Comparison of ENCODE assay signal across 24 mouse cellular contexts in genomic region chr1:66804710-66805109, GRCm38 (mm10).
"Had no signal": no experiment of that assay in that cellular context is flagged by ENCODE, and none has a peak within 500 bp of the region (broad histone marks: within the 10 kb centered on the region; RNA-seq: fewer than 3 reads in every experiment).

No protein-coding gene starts in this region.

- H3K4me2 ChIP-seq: heart, embryonic 12.5 days; hindbrain, embryonic 12.5 days; hindbrain, embryonic 14.5 days; intestine, embryonic 15.5 days; limb, embryonic 12.5 days; liver, embryonic 11.5 days; liver, embryonic 13.5 days had no signal

- H3K27ac ChIP-seq: heart, embryonic 10.5 days; hindbrain, embryonic 10.5 days; hindbrain, embryonic 12.5 days; hindbrain, embryonic 14.5 days; intestine, embryonic 15.5 days; limb, embryonic 10.5 days; limb, embryonic 12.5 days; liver, embryonic 13.5 days had no signal

- H3K27me3 ChIP-seq: heart, embryonic 12.5 days; hindbrain, embryonic 12.5 days; intestine, embryonic 15.5 days; limb, embryonic 12.5 days; liver, embryonic 13.5 days had no signal

- H3K9me3 ChIP-seq: heart, embryonic 10.5 days; heart, embryonic 12.5 days; hindbrain, embryonic 10.5 days; hindbrain, embryonic 12.5 days; intestine, embryonic 15.5 days; limb, embryonic 10.5 days; limb, embryonic 12.5 days; liver, embryonic 13.5 days had no signal

- ATAC-seq: hindbrain, embryonic 16.5 days; inflammation-experienced regulatory T-cells, adult 6 months; intestine, embryonic 15.5 days; intestine, postnatal 0 days had no signal

- H3K9ac ChIP-seq: heart, embryonic 12.5 days; hindbrain, embryonic 12.5 days; hindbrain, embryonic 14.5 days; intestine, embryonic 15.5 days; limb, embryonic 12.5 days; liver, embryonic 13.5 days had no signal

- H3K4me3 ChIP-seq: heart, embryonic 10.5 days; heart, embryonic 12.5 days; hindbrain, embryonic 10.5 days; hindbrain, embryonic 12.5 days; intestine, embryonic 15.5 days; limb, embryonic 10.5 days; limb, embryonic 12.5 days; liver, embryonic 13.5 days had no signal

- DNase-seq: gastrocnemius, postnatal 10 days; gastrocnemius, postnatal 25 days; heart, adult 18-20 months; heart, postnatal 10 days; heart, postnatal 4 days; kidney, adult 18-20 months; kidney, adult 8-10 months; kidney, postnatal 14 days; layer of hippocampus, adult 9-11 months; layer of hippocampus, postnatal 36 days; liver; liver, embryonic 13.5 days had no signal

- H3K36me3 ChIP-seq: intestine, embryonic 15.5 days; liver, embryonic 13.5 days had no signal

- H3K4me1 ChIP-seq: heart, embryonic 10.5 days; hindbrain, embryonic 10.5 days; hindbrain, embryonic 12.5 days; intestine, embryonic 15.5 days; liver, embryonic 13.5 days had no signal
